Comparison of ENCODE assay signal across 8 mouse cellular contexts in genomic region chr2:65189346-65189745, GRCm38 (mm10). TPM values are rescaled to one million over a fixed set of nuclear protein-coding genes. Genes with fewer than 3 reads are reported as not detected.
A peak's percentile ranks its signal among the peaks of the same experiment; 100 is the strongest.
DNase-seq lines count a peak whose midpoint lies in the region; ATAC-seq and TF ChIP-seq lines count a peak whose summit lies in the region.

No protein-coding gene starts in this region.

- 0 out of 2 replicates have a peak, but pooled peaks have one; percentile 33 for ATAC-seq in liver, embryonic 14.5 days (ENCODE audit: insufficient read depth)
- no peak for ATAC-seq in cerebellum, adult (ENCODE audit: insufficient number of reproducible peaks, low FRiP score, low TSS enrichment)

- H3K27me3 ChIP-seq in liver, embryonic 14.5 days (ENCODE audit: control insufficient read depth, insufficient read depth, low read length), result no peaks in the 10 kb centered on the region

- no peak overlapping the region for H3K4me2 ChIP-seq in liver, embryonic 14.5 days (ENCODE audit: low read depth)

- H3K4me1 ChIP-seq in liver, embryonic 14.5 days (replicated peaks; ENCODE audit: control insufficient read depth in 2 of 2, insufficient read depth in 2 of 2, low read length in 1 of 2), result peaks cover 0 to 7% of the 10 kb centered on the region in 2 experiments; a peak in 2 of 4 replicates

- no peaks in the 10 kb centered on the region for H3K9me3 ChIP-seq in liver, embryonic 14.5 days (ENCODE audit: control insufficient read depth, low read length)

- H3K4me3 ChIP-seq in liver, embryonic 14.5 days (ENCODE audit: insufficient read depth in 1 of 2, low read depth in 2 of 2, low read length in 2 of 2), result no peak overlapping the region

- H3K27ac ChIP-seq in liver, embryonic 14.5 days, result no peak overlapping the region

- DNase-seq in B cell, adult 2 months, result peak; percentile 77 to 81
- DNase-seq in embryo, embryonic 10.5 days (ENCODE audit: low spot score), result peak; percentile 27
- peak; percentile 60 for DNase-seq in heart, postnatal 4 days
- peak in 1 of 3 experiments; percentile 13 for DNase-seq in liver, embryonic 14.5 days (ENCODE audit: low read depth in 3 of 3, low spot score in 3 of 3)
- DNase-seq in spleen, postnatal 4 days (ENCODE audit: low spot score in 2 of 2), result peak; percentile 33 to 70
- DNase-seq in urinary bladder, adult 2 months (ENCODE audit: low spot score), result no peak
- DNase-seq in retina, postnatal 1 day, result no peak

- WGBS in liver, embryonic 14.5 days (ENCODE audit: insufficient replicate concordance), result 8% methylated on average over 7 of the region's 7 CpGs

- no peak for TF ChIP-seq EP300 in liver, embryonic 14.5 days (IDR thresholded peaks at IDR 0.05; ENCODE audit: low read depth)

- no peaks in the 10 kb centered on the region for H3K36me3 ChIP-seq in liver, embryonic 14.5 days (replicated peaks; ENCODE audit: control insufficient read depth, insufficient read depth, low read depth)

- no peak overlapping the region for H3K9ac ChIP-seq in liver, embryonic 14.5 days (replicated peaks)

- no peak for TF ChIP-seq CTCF in liver, embryonic 14.5 days (IDR thresholded peaks at IDR 0.05; ENCODE audit: low read depth)

RNA-seq across cellular contexts. Expression of gene Cobll1, which starts 49.9 kb away (rescaled TPM):
- 10 to 100 TPM; 34.5 to 34.7 TPM for total RNA-seq in heart, postnatal 4 days (2021)
- 2.1 and 2.6 TPM in 2 replicates for polyA plus RNA-seq in liver, embryonic 14.5 days (2012; rRNA removed)
- 2.4 and 3.3 TPM in 2 replicates for polyA plus RNA-seq in liver, embryonic 14.5 days (2014; fragmentation: Nextera tagmentation; extraction: Ambion mirVana)
- polyA plus RNA-seq in urinary bladder, adult 2 months (2012; rRNA removed), result 19.0 and 20.9 TPM in 2 replicates

Comparison
In these comparisons a context has a peak if more than half of its experiments do, and no peak if none do; other contexts are left out.
1. DNase-seq: peak in B cell, adult 2 months (2 of 2), embryo, embryonic 10.5 days (single experiment), heart, postnatal 4 days (single experiment) and spleen, postnatal 4 days (2 of 2); none in urinary bladder, adult 2 months (single experiment) and retina, postnatal 1 day (single experiment).